28 mouse cellular contexts compared by ENCODE assay signal in genomic region chr8:127426857-127427256, GRCm38 (mm10).
DNase-seq lines count a peak whose midpoint lies in the region; ATAC-seq lines count a peak whose summit lies in the region.
"Had no signal": no experiment of that assay in that cellular context is flagged by ENCODE, and none has a peak within 500 bp of the region (broad histone marks: within the 10 kb centered on the region; RNA-seq: fewer than 3 reads in every experiment).

No protein-coding gene starts in this region.

- 65% methylated on average over 5 of the region's 5 CpGs for WGBS in hindbrain, embryonic 15.5 days
- 79% methylated on average over 5 of the region's 5 CpGs for WGBS in hindbrain, embryonic 11.5 days
- 92% methylated on average over 5 of the region's 5 CpGs for WGBS in limb, embryonic 10.5 days

- intact Hi-C loops in gastrocnemius, postnatal 14 days (cut with DNase I; ENCODE audit: low total_unique reads), result loop anchor here (10.0 kb wide), 1 partner anchor 168 kb away; no protein-coding TSS in a partner anchor

- H3K27me3 ChIP-seq in hindbrain, embryonic 15.5 days, result no peaks in the 10 kb centered on the region
- no peaks in the 10 kb centered on the region for H3K27me3 ChIP-seq in hindbrain, embryonic 11.5 days (ENCODE audit: control insufficient read depth, insufficient read depth, low read length)
- no peaks in the 10 kb centered on the region for H3K27me3 ChIP-seq in limb, embryonic 10.5 days (ENCODE audit: low read depth, poor library complexity, severe bottlenecking)
- H3K27me3 ChIP-seq: embryonic facial prominence, embryonic 15.5 days; limb, embryonic 13.5 days; liver, embryonic 13.5 days; neural tube, embryonic 13.5 days had no signal

- H3K27ac ChIP-seq in hindbrain, embryonic 15.5 days (replicated peaks), result 0 out of 2 replicates have a peak overlapping the region, but pooled peaks have one; percentile 15
- no peak overlapping the region for H3K27ac ChIP-seq in hindbrain, embryonic 11.5 days (ENCODE audit: low read depth, low read length)
- no peak overlapping the region for H3K27ac ChIP-seq in limb, embryonic 10.5 days
- H3K27ac ChIP-seq: embryonic facial prominence, embryonic 15.5 days; heart, adult 2 months; hindbrain, postnatal 0 days; limb, embryonic 13.5 days; liver, embryonic 13.5 days; midbrain, embryonic 10.5 days; neural tube, embryonic 13.5 days had no signal

- ATAC-seq in hindbrain, embryonic 15.5 days (ENCODE audit: low FRiP score, low read depth), result no peak
- no peak for ATAC-seq in hindbrain, embryonic 11.5 days (ENCODE audit: low FRiP score)
- ATAC-seq: activated CD4-positive, CD25-positive, alpha-beta regulatory T cell, adult 4 months; hindbrain, postnatal 0 days; intestine, embryonic 16.5 days; midbrain, embryonic 16.5 days had no signal

- H3K4me3 ChIP-seq in hindbrain, embryonic 15.5 days, result no peak overlapping the region
- H3K4me3 ChIP-seq in hindbrain, embryonic 11.5 days (ENCODE audit: low read depth, low read length), result no peak overlapping the region
- no peak overlapping the region for H3K4me3 ChIP-seq in limb, embryonic 10.5 days
- H3K4me3 ChIP-seq: embryonic facial prominence, embryonic 15.5 days; heart, adult 2 months; limb, embryonic 13.5 days; liver, embryonic 13.5 days; midbrain, embryonic 10.5 days; myocyte; neural tube, embryonic 13.5 days had no signal

- no peak for DNase-seq in hindbrain, embryonic 11.5 days (ENCODE audit: low spot score)
- peak; percentile 31 to 41 for DNase-seq in right cerebral cortex, adult 2 months (ENCODE audit: low spot score in 2 of 2)
- DNase-seq in right cerebral cortex, postnatal 10 days (ENCODE audit: low spot score in 2 of 2), result no peak
- peak; percentile 23 for DNase-seq in limb, embryonic 10.5 days (ENCODE audit: low spot score)
- no peak for DNase-seq in lung, postnatal 14 days
- DNase-seq in gastrocnemius, postnatal 14 days, result no peak
- DNase-seq: adrenal gland, adult 8-10 months; cerebellum, adult 2 months; cerebellum, postnatal 36 days; gastrocnemius, postnatal 10 days; heart, adult 2 months; heart, postnatal 36 days; kidney, postnatal 25 days; liver, embryonic 13.5 days; lung, adult 2 months; retina, postnatal 1 day; thymus, adult 2 months; thymus, postnatal 4 days had no signal

- no peaks in the 10 kb centered on the region for H3K9me3 ChIP-seq in hindbrain, embryonic 15.5 days
- H3K9me3 ChIP-seq in hindbrain, embryonic 11.5 days (ENCODE audit: control insufficient read depth, low read length), result no peaks in the 10 kb centered on the region
- no peaks in the 10 kb centered on the region for H3K9me3 ChIP-seq in limb, embryonic 10.5 days (replicated peaks)
- H3K9me3 ChIP-seq: embryonic facial prominence, embryonic 15.5 days; limb, embryonic 13.5 days; liver, embryonic 13.5 days; midbrain, embryonic 10.5 days; neural tube, embryonic 13.5 days had no signal

- H3K4me1 ChIP-seq in hindbrain, embryonic 15.5 days (replicated peaks), result peaks cover 18% of the 10 kb centered on the region
- no peaks in the 10 kb centered on the region for H3K4me1 ChIP-seq in hindbrain, embryonic 11.5 days (replicated peaks; ENCODE audit: control insufficient read depth, insufficient read depth, low read length)
- peaks cover 13% of the 10 kb centered on the region for H3K4me1 ChIP-seq in limb, embryonic 10.5 days
- H3K4me1 ChIP-seq: embryonic facial prominence, embryonic 15.5 days; limb, embryonic 13.5 days; liver, embryonic 13.5 days had no signal

- H3K9ac ChIP-seq in hindbrain, embryonic 15.5 days, result no peak overlapping the region
- no peak overlapping the region for H3K9ac ChIP-seq in hindbrain, embryonic 11.5 days (ENCODE audit: low read depth, low read length)
- H3K9ac ChIP-seq: embryonic facial prominence, embryonic 15.5 days; limb, embryonic 13.5 days; liver, embryonic 13.5 days; neural tube, embryonic 13.5 days had no signal

- peaks cover 3% of the 10 kb centered on the region; the same call in 1 of the 2 replicates for H3K36me3 ChIP-seq in hindbrain, embryonic 15.5 days
- H3K36me3 ChIP-seq in hindbrain, embryonic 11.5 days (ENCODE audit: control insufficient read depth, insufficient read depth, low read length), result no peaks in the 10 kb centered on the region
- H3K36me3 ChIP-seq in limb, embryonic 10.5 days, result peaks cover 38% of the 10 kb centered on the region
- H3K36me3 ChIP-seq: liver, embryonic 13.5 days had no signal

- no peak overlapping the region for H3K4me2 ChIP-seq in hindbrain, embryonic 15.5 days
- no peak overlapping the region for H3K4me2 ChIP-seq in hindbrain, embryonic 11.5 days (replicated peaks; ENCODE audit: low read depth, low read length)
- H3K4me2 ChIP-seq: embryonic facial prominence, embryonic 15.5 days; limb, embryonic 13.5 days; liver, embryonic 13.5 days; neural tube, embryonic 13.5 days had no signal

Comparison
In these comparisons a context has a peak if more than half of its experiments do, and no peak if none do; other contexts are left out.
1. DNase-seq: peak in right cerebral cortex, adult 2 months (2 of 2) and limb, embryonic 10.5 days (single experiment); none in hindbrain, embryonic 11.5 days (single experiment), right cerebral cortex, postnatal 10 days (0 of 2), lung, postnatal 14 days (single experiment) and gastrocnemius, postnatal 14 days (single experiment).